Mouse (Mus musculus) small intestine, adult 2 months (tissue): ENCODE measurements around the gene Gsk3b.

Source experiments
- CTCF ChIP-seq: fragments of 200-500 bp; IDR thresholded peaks from 2 replicates; pipeline ENCODE4 v1.5.1; 2012; ENCODE audit warnings: low read depth, mild to moderate bottlenecking, control low read depth, inconsistent platforms, low read length, moderate library complexity, mixed read lengths; ENCODE audit not compliant: insufficient replicate concordance, insufficient read length; ENCODE audit errors: extremely low read depth
- POLR2A ChIP-seq: fragments of 200-500 bp; IDR thresholded peaks from 2 replicates; pipeline ENCODE4 v1.6.1; 2012; ENCODE audit warnings: low read depth, mild to moderate bottlenecking, control low read depth, inconsistent platforms, low read length, moderate library complexity

GRCm38 (mm10) chr16:38087231-38087630, 1.6 kb upstream of the Gsk3b start:
- TF ChIP-seq CTCF (no peak), POLR2A (no peak)
